Mouse (Mus musculus): ENCODE data around the gene Slc29a1.

GRCm38 (mm10) chr17:45584096-45584896, 15.1 kb downstream of the Slc29a1 start:
- TF ChIP-seq CTCF (IDR thresholded peaks at IDR 0.05; ENCODE audit: insufficient read depth, low read depth, low read length) (no peak), POLR2A (IDR thresholded peaks at IDR 0.05; ENCODE audit: insufficient read depth, low read depth, low read length) (no peak)
